Mouse (Mus musculus) midbrain, postnatal 0 days (tissue): ENCODE results near the gene Elof1. TPM values are rescaled to one million over a fixed set of nuclear protein-coding genes. Genes with fewer than 3 reads are reported as not detected.
A peak's percentile ranks its signal among the peaks of the same experiment; 100 is the strongest.

ENCODE experiments used
- ATAC-seq: fragments of 200-750 bp; cut with Nextera tagmentation; 2 replicates; pipeline ENCODE4 v1.8.0; 2017; ENCODE audit warnings: moderate number of reproducible peaks, mild to moderate bottlenecking, moderate TSS enrichment, moderate library complexity; ENCODE audit not compliant: low FRiP score
- DNase-seq: peaks from one replicate; pipeline ENCODE4 v3.0.0-alpha.2; 2015; ENCODE audit warnings: low spot score
- H3K27ac ChIP-seq: fragments of 300-500 bp; sonication (generic); 2 replicates; pipeline ENCODE4 v1.5.1; 2014; ENCODE audit warnings: low read depth, mild to moderate bottlenecking, low read length, mixed read lengths
- H3K27me3 ChIP-seq: fragments of 300-500 bp; sonication (generic); 2 replicates; pipeline ENCODE4 v1.6.1; 2014; ENCODE audit warnings: low read length, control low read depth, mixed read lengths; ENCODE audit not compliant: insufficient read depth
- H3K36me3 ChIP-seq: fragments of 300-500 bp; sonication (generic); 2 replicates; pipeline ENCODE4 v1.6.1; 2014; ENCODE audit warnings: low read length, control low read depth, mixed read lengths; ENCODE audit not compliant: insufficient read depth
- H3K4me1 ChIP-seq: fragments of 300-500 bp; sonication (generic); 2 replicates; pipeline ENCODE4 v1.6.1; 2014; ENCODE audit warnings: mild to moderate bottlenecking, control low read depth, antibody characterized with exemption, low read length, mixed read lengths; ENCODE audit not compliant: insufficient read depth
- H3K4me2 ChIP-seq: fragments of 300-500 bp; sonication (generic); 2 replicates; pipeline ENCODE4 v1.6.1; 2014; ENCODE audit warnings: low read depth, mild to moderate bottlenecking, low read length, mixed read lengths; ENCODE audit not compliant: poor library complexity, severe bottlenecking
- H3K4me3 ChIP-seq: fragments of 300-500 bp; sonication (generic); 2 replicates; pipeline ENCODE4 v1.5.1; 2014; ENCODE audit warnings: low read depth, mild to moderate bottlenecking, low read length, moderate library complexity
- H3K9ac ChIP-seq: fragments of 300-500 bp; sonication (generic); replicated peaks from 2 replicates; pipeline ENCODE4 v1.6.1; 2014; ENCODE audit warnings: mild to moderate bottlenecking, low read length, moderate library complexity, mixed read lengths; ENCODE audit not compliant: poor library complexity, severe bottlenecking
- H3K9me3 ChIP-seq: fragments of 300-500 bp; sonication (generic); 2 replicates; pipeline ENCODE4 v1.6.1; 2016; ENCODE audit warnings: low read length, control low read depth
- CTCF ChIP-seq: IDR thresholded peaks from 2 replicates; pipeline ENCODE4 v1.5.1; 2016; ENCODE audit warnings: antibody characterized with exemption, mild to moderate bottlenecking
- WGBS: fragments of 180-500 bp; shearing (Covaris S2); extraction: QIAGEN DNeasy Blood & Tissue Kit; methylation state at CpG from one replicate; pipeline ENCODE4 v1.1.7; 2014; 5-methylcytosine and 5-hydroxymethylcytosine counted together
- polyA plus RNA-seq: library from polyadenylated mRNA; unstranded; fragments of >200 nt; fragmentation: Nextera tagmentation; extraction: Ambion mirVana; gene quantifications from 2 replicates; pipeline ENCODE4 v1.2.1, GENCODE M21; 2015
- total RNA-seq: library from RNA; depleted of rRNA; stranded (reverse); fragments of >200 nt; gene quantifications from 2 replicates; pipeline ENCODE4 v1.2.3, GENCODE M21; 2014

The Elof1 gene
- total and polyA plus RNA-seq, 2 experiments from 2014 or later, result 129 to 161 TPM

GRCm38 (mm10) chr9:22162305-22162704, 45.3 kb upstream of the Elof1 start:
- ATAC-seq, result no peak
- Histone ChIP-seq H3K27me3 (no peaks in the 10 kb centered on the region), H3K9me3 (no peaks in the 10 kb centered on the region), H3K36me3 (no peaks in the 10 kb centered on the region), H3K27ac (no peak overlapping the region), H3K4me3 (no peak overlapping the region), H3K4me2 (no peak overlapping the region), H3K9ac (no peak overlapping the region), H3K4me1 (peaks cover 7% of the 10 kb centered on the region)
- WGBS, result 87% methylated on average over 9 of the region's 9 CpGs
- TF ChIP-seq CTCF, result no peak
- DNase-seq, result no peak

- Histone ChIP-seq H3K4me3 (no peak overlapping the region), H3K4me1 (peaks cover 7% of the 10 kb centered on the region), H3K36me3 (no peaks in the 10 kb centered on the region), H3K4me2 (no peak overlapping the region), H3K9ac (no peak overlapping the region), H3K9me3 (no peaks in the 10 kb centered on the region), H3K27ac (no peak overlapping the region), H3K27me3 (no peaks in the 10 kb centered on the region)
- TF ChIP-seq CTCF, result no peak
- no peak for DNase-seq
- no peak for ATAC-seq
- WGBS, result 36% methylated on average over 6 of the region's 6 CpGs
Observed at GRCm38 (mm10) chr9:22161299-22161698, 44.3 kb upstream of the Elof1 start.

DNA sequence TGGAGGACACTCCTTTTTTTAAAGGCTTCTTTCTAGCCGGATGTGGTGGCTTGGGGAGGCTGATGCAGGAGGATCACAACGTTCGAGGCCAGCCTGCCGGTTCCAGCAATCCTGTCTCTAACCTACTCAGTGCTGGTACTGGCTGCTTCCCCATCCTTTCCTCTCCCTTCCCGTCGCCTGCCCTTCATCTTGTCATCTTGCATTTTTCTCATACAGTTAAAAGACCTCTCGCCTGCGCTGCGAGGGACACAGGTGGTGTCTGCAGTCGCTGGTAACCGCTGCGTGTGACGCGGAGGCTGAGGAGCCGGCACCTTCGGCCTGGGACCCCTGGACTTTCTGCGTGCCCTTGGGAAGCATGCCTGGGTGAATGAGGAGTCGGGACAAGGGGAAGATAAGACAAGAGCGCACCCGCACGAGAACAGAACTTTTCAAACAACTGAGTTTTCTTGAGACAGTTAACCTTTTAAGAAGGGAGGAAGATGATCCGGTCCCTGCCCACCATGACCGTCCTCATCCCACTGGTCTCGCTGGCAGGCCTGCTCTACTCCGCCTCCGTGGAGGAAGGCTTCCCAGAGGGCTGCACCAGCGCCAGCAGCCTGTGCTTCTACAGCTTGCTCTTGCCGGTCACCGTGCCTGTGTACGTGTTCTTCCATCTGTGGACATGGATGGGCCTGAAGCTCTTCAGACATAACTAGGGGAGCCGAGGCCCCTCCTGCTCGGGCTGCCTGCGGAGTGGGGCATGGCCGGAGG, 40.7 kb upstream of the Elof1 start:
- peak overlapping the region; percentile 51 for H3K4me2 ChIP-seq
- TF ChIP-seq CTCF, result no peak
- peaks cover 7% of the 10 kb centered on the region for H3K4me1 ChIP-seq
- H3K9me3 ChIP-seq, result no peaks in the 10 kb centered on the region
- H3K9ac ChIP-seq, result peak overlapping the region; percentile 86
- ATAC-seq (no peak), DNase-seq (no peak)
- H3K27me3 ChIP-seq, result no peaks in the 10 kb centered on the region
- peak overlapping the region; percentile 88 for H3K27ac ChIP-seq
- peak overlapping the region; percentile 65 for H3K4me3 ChIP-seq
- 65% methylated on average over 34 of the region's 34 CpGs for WGBS
- no peaks in the 10 kb centered on the region for H3K36me3 ChIP-seq

DNA sequence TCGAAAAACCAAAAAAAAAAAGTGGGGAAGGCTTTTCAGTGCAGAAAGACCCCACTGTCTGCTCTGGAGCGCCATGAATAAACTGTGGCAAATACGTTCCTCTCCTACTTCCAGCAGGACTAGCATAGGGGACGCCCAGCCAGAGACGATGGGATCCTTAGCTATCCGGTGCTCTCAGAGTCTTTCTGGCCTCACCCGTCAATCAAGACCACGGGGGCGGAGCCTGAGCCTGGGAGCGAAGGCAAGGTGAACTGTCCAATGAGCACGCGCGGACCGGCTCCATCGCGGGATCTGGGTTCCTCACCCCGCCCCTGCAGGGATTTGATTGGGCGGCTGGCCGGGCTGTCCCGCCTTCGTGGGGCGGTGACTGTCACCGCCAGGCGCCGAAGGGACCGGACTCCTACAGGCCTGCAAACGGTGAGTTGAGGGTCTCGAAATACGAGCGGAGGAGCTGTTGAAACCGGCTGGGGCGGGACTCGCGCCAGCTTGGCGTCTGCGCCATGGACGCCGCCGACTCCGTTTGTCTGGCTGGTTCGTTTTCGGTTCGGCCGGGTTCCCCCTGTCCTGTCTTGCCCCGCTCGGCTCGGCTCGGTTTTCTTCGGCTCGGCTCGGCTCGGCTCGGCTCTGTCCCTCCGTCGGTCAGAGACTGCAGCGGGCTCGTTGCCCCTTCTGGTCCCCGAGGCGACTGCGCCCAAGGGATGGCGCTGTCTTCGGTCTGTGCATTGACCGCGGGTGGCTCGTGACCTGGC, 39.7 kb upstream of the Elof1 start, which contains the start of gene Pigyl:
Pigyl (plus strand) TSS at position 350 of the 749 bp plus-strand sequence.
- Histone ChIP-seq H3K9me3 (no peaks in the 10 kb centered on the region), H3K4me3 (peak within 1 kb of the TSS; percentile 65), H3K27me3 (no peaks in the 10 kb centered on the region), H3K9ac (peak within 1 kb of the TSS; percentile 86), H3K36me3 (no peaks in the 10 kb centered on the region), H3K4me2 (peak within 1 kb of the TSS; percentile 51), H3K4me1 (peaks cover 7% of the 10 kb centered on the region), H3K27ac (peak within 1 kb of the TSS; percentile 88)
- DNase-seq, result peak; percentile 99
- 2% methylated on average over 65 of the region's 65 CpGs for WGBS
- peak; percentile 52 for TF ChIP-seq CTCF
- ATAC-seq, result peak; percentile 98

- H3K27me3 ChIP-seq, result no peaks in the 10 kb centered on the region
- DNase-seq, result peak; percentile 70
- no peaks in the 10 kb centered on the region for H3K36me3 ChIP-seq
- no peak overlapping the region for H3K4me2 ChIP-seq
- H3K27ac ChIP-seq, result no peak overlapping the region
- peaks cover 7% of the 10 kb centered on the region for H3K4me1 ChIP-seq
- TF ChIP-seq CTCF, result peak; percentile 89
- WGBS, result 25% methylated on average over 10 of the region's 10 CpGs
- no peak for ATAC-seq
- H3K9me3 ChIP-seq, result no peaks in the 10 kb centered on the region
- no peak overlapping the region for H3K9ac ChIP-seq
- no peak overlapping the region for H3K4me3 ChIP-seq
Observed at GRCm38 (mm10) chr9:22155614-22156013, 38.6 kb upstream of the Elof1 start.

- no peak for DNase-seq
- Histone ChIP-seq H3K36me3 (no peaks in the 10 kb centered on the region), H3K9ac (no peak overlapping the region), H3K9me3 (no peaks in the 10 kb centered on the region), H3K4me3 (no peak overlapping the region), H3K27ac (no peak overlapping the region), H3K27me3 (no peaks in the 10 kb centered on the region), H3K4me2 (no peak overlapping the region), H3K4me1 (peaks cover 7% of the 10 kb centered on the region)
- no peak for ATAC-seq
- WGBS, result 95% methylated on average over 3 of the region's 3 CpGs
- 0 out of 2 replicates have a peak, but pooled peaks have one; percentile 18 for TF ChIP-seq CTCF
Observed at GRCm38 (mm10) chr9:22153810-22154209, 36.8 kb upstream of the Elof1 start.
